In genomic region chr12:85705831-85706530, GRCm38 (mm10) we compare ENCODE assay signal across 8 mouse cellular contexts. TPM values are rescaled to one million over a fixed set of nuclear protein-coding genes. Genes with fewer than 3 reads are reported as not detected.
A peak's percentile ranks its signal among the peaks of the same experiment; 100 is the strongest.
DNase-seq lines count a peak whose midpoint lies in the region; ATAC-seq and TF ChIP-seq lines count a peak whose summit lies in the region.

No protein-coding gene starts in this region.

- peak overlapping the region; percentile 37 for H3K4me3 ChIP-seq in kidney, postnatal 0 days (replicated peaks; ENCODE audit: low read depth, low read length)
- peak overlapping the region; percentile 57 for H3K4me3 ChIP-seq in bone marrow, adult 2 months (replicated peaks; ENCODE audit: control insufficient read depth, low read depth, low read length)
- peak overlapping the region; percentile 36 for H3K4me3 ChIP-seq in hindbrain, embryonic 16.5 days (ENCODE audit: low read length)
- peak overlapping the region; percentile 11 for H3K4me3 ChIP-seq in midbrain, embryonic 15.5 days

- no peaks in the 10 kb centered on the region for H3K9me3 ChIP-seq in kidney, postnatal 0 days (replicated peaks; ENCODE audit: low read length)
- H3K9me3 ChIP-seq in hindbrain, embryonic 16.5 days (ENCODE audit: control insufficient read depth, low read length), result no peaks in the 10 kb centered on the region
- H3K9me3 ChIP-seq in midbrain, embryonic 15.5 days, result no peaks in the 10 kb centered on the region

- H3K4me1 ChIP-seq in kidney, postnatal 0 days (replicated peaks; ENCODE audit: insufficient read depth, low read length), result 0 out of 2 replicates have a peak, but pooled peaks cover 6% of the 10 kb centered on the region
- H3K4me1 ChIP-seq in bone marrow, adult 2 months (ENCODE audit: control insufficient read depth, insufficient read depth, low read length), result peaks cover 4% of the 10 kb centered on the region; the same call in 1 of the 2 replicates
- H3K4me1 ChIP-seq in hindbrain, embryonic 16.5 days (ENCODE audit: control insufficient read depth, insufficient read depth, low read depth, low read length), result peaks cover 10% of the 10 kb centered on the region
- peaks cover 8% of the 10 kb centered on the region; the same call in 1 of the 2 replicates for H3K4me1 ChIP-seq in midbrain, embryonic 15.5 days

- H3K36me3 ChIP-seq in kidney, postnatal 0 days (ENCODE audit: insufficient read depth, low read length), result no peaks in the 10 kb centered on the region
- no peaks in the 10 kb centered on the region for H3K36me3 ChIP-seq in hindbrain, embryonic 16.5 days (ENCODE audit: control insufficient read depth, insufficient read depth, low read length)
- no peaks in the 10 kb centered on the region for H3K36me3 ChIP-seq in midbrain, embryonic 15.5 days (replicated peaks)

- no peak for TF ChIP-seq CTCF in kidney, postnatal 0 days (IDR thresholded peaks at IDR 0.05; ENCODE audit: low read depth)
- no peak for TF ChIP-seq CTCF in bone marrow, adult 2 months (IDR thresholded peaks at IDR 0.05; ENCODE audit: control insufficient read depth, insufficient read depth, low read length)

- no peak for ATAC-seq in kidney, postnatal 0 days (replicated peaks; ENCODE audit: low FRiP score, low read depth)
- ATAC-seq in hindbrain, embryonic 16.5 days, result no peak
- ATAC-seq in midbrain, embryonic 15.5 days (replicated peaks), result no peak

- peak overlapping the region; percentile 54 for H3K27ac ChIP-seq in kidney, postnatal 0 days
- peak overlapping the region; percentile 84 for H3K27ac ChIP-seq in bone marrow, adult 2 months (ENCODE audit: control insufficient read depth, insufficient read depth, low read depth, low read length, poor library complexity)
- H3K27ac ChIP-seq in hindbrain, embryonic 16.5 days (ENCODE audit: low read depth, low read length), result no peak overlapping the region
- no peak overlapping the region for H3K27ac ChIP-seq in midbrain, embryonic 15.5 days

- no peak for TF ChIP-seq POLR2A in bone marrow, adult 2 months (IDR thresholded peaks at IDR 0.05; ENCODE audit: borderline replicate concordance, control insufficient read depth, low read depth, low read length)

- peak overlapping the region; percentile 95 for H3K4me2 ChIP-seq in kidney, postnatal 0 days (ENCODE audit: low read length)
- peak overlapping the region; percentile 64 for H3K4me2 ChIP-seq in hindbrain, embryonic 16.5 days (ENCODE audit: low read length)
- peak overlapping the region; percentile 47 for H3K4me2 ChIP-seq in midbrain, embryonic 15.5 days

- WGBS in kidney, postnatal 0 days, result 9% methylated on average over 17 of the region's 17 CpGs
- 23% methylated on average over 17 of the region's 17 CpGs for WGBS in bone marrow, adult 2 months
- 24% methylated on average over 17 of the region's 17 CpGs for WGBS in hindbrain, embryonic 16.5 days
- WGBS in midbrain, embryonic 15.5 days, result 26% methylated on average over 17 of the region's 17 CpGs

- H3K9ac ChIP-seq in kidney, postnatal 0 days (ENCODE audit: low read depth, low read length), result peak overlapping the region; percentile 67
- peak overlapping the region; percentile 59 for H3K9ac ChIP-seq in hindbrain, embryonic 16.5 days (ENCODE audit: low read depth, low read length)
- H3K9ac ChIP-seq in midbrain, embryonic 15.5 days, result peak overlapping the region; percentile 5; the same call in 1 of the 2 replicates

- no peak for DNase-seq in kidney, postnatal 0 days (ENCODE audit: low spot score)
- DNase-seq in kidney, adult 9 months, result no peak
- no peak for DNase-seq in right cerebral cortex, postnatal 14 days
- no peak for DNase-seq in spleen, adult 18-20 months
- DNase-seq in Muller cell, postnatal 12 days (ENCODE audit: inconsistent ontology term), result no peak

- no peaks in the 10 kb centered on the region for H3K27me3 ChIP-seq in kidney, postnatal 0 days (ENCODE audit: insufficient read depth, low read length)
- peaks cover 3% of the 10 kb centered on the region; the same call in 1 of the 2 replicates for H3K27me3 ChIP-seq in hindbrain, embryonic 16.5 days (replicated peaks; ENCODE audit: control insufficient read depth, insufficient read depth, low read length)
- peaks cover 6% of the 10 kb centered on the region; the same call in 1 of the 2 replicates for H3K27me3 ChIP-seq in midbrain, embryonic 15.5 days (replicated peaks)

RNA-seq across cellular contexts. Expression of gene Batf, which starts 19.5 kb away (rescaled TPM):
- 4.0 and 4.3 TPM in 2 replicates for polyA plus RNA-seq in kidney, postnatal 0 days (2015; fragmentation: Nextera tagmentation; extraction: Ambion mirVana)
- 4.1 and 11.7 TPM in 2 replicates for polyA plus RNA-seq in bone marrow, adult 2 months (2011; ENCODE audit: insufficient read depth, insufficient read length, low replicate concordance, missing spikeins)
- polyA plus RNA-seq in hindbrain, embryonic 16.5 days (2015; fragmentation: Nextera tagmentation; extraction: Ambion mirVana), result 1.2 and 1.3 TPM in 2 replicates
- 1.1 and 1.5 TPM in 2 replicates for polyA plus RNA-seq in midbrain, embryonic 15.5 days (2015; fragmentation: Nextera tagmentation; extraction: Ambion mirVana)

RNA-seq across cellular contexts. Expression of gene Flvcr2, which starts 40.4 kb away (rescaled TPM):
- polyA plus RNA-seq in kidney, postnatal 0 days (2015; fragmentation: Nextera tagmentation; extraction: Ambion mirVana), result 7.0 and 7.5 TPM in 2 replicates
- polyA plus RNA-seq in bone marrow, adult 2 months (2011; ENCODE audit: insufficient read depth, insufficient read length, low replicate concordance, missing spikeins), result 0.42 TPM in 1 of 2 replicates, not detected in the other
- 6.3 and 6.9 TPM in 2 replicates for polyA plus RNA-seq in hindbrain, embryonic 16.5 days (2015; fragmentation: Nextera tagmentation; extraction: Ambion mirVana)
- 5.7 and 6.2 TPM in 2 replicates for polyA plus RNA-seq in midbrain, embryonic 15.5 days (2015; fragmentation: Nextera tagmentation; extraction: Ambion mirVana)

Comparison
In these comparisons a context has a peak if more than half of its experiments do, and no peak if none do; other contexts are left out.
1. H3K27ac ChIP-seq: peak in kidney, postnatal 0 days (single experiment) and bone marrow, adult 2 months (single experiment); none in hindbrain, embryonic 16.5 days (single experiment) and midbrain, embryonic 15.5 days (single experiment).
2. H3K9ac ChIP-seq: peak in every context shown above with its lines; median percentile 67 in kidney, postnatal 0 days; 59 in hindbrain, embryonic 16.5 days; 5 in midbrain, embryonic 15.5 days.
3. Peak in every context shown above with its lines, with median percentiles within 50 percentile points of each other: H3K4me2 ChIP-seq and H3K4me3 ChIP-seq.